Mouse (Mus musculus) adrenal gland, postnatal 14 days (tissue): ENCODE measurements around the gene Scrn1. TPM values are rescaled to one million over a fixed set of nuclear protein-coding genes. Genes with fewer than 3 reads are reported as not detected.

Source experiments
- DNase-seq: peaks from one replicate; pipeline ENCODE4 v3.0.0; 2021; ENCODE audit warnings: mixed read lengths
- total RNA-seq: library from RNA; stranded (reverse); gene quantifications from 2 replicates; pipeline ENCODE4 v1.2.3, GENCODE M21; 2021

The Scrn1 gene
- total RNA-seq, 1 experiment from 2014 or later, result 24.8 TPM

GRCm38 (mm10) chr6:54566546-54566919 is 244 bp upstream of the Scrn1 start:
- DNase-seq, result no peak

- DNase-seq, result no peak
Observed at GRCm38 (mm10) chr6:54565012-54565411, 1.3 kb downstream of the Scrn1 start.

GRCm38 (mm10) chr6:54564506-54564991 is 1.7 kb downstream of the Scrn1 start:
- DNase-seq, result no peak

GRCm38 (mm10) chr6:54563561-54563960 is 2.7 kb downstream of the Scrn1 start:
- DNase-seq, result no peak

- DNase-seq, result no peak
Observed at GRCm38 (mm10) chr6:54562018-54562809, 4.1 kb downstream of the Scrn1 start.

- no peak for DNase-seq
Observed at GRCm38 (mm10) chr6:54558466-54558865, 7.8 kb downstream of the Scrn1 start.

GRCm38 (mm10) chr6:54557671-54558070 is 8.6 kb downstream of the Scrn1 start:
- DNase-seq, result no peak

- DNase-seq, result peak; percentile 24
Observed at GRCm38 (mm10) chr6:54555816-54556215, 10.5 kb downstream of the Scrn1 start.

GRCm38 (mm10) chr6:54554341-54555110 is 11.8 kb downstream of the Scrn1 start:
- DNase-seq, result no peak

GRCm38 (mm10) chr6:54553632-54554031 is 12.7 kb downstream of the Scrn1 start:
- DNase-seq, result no peak

GRCm38 (mm10) chr6:54552721-54553413 is 13.4 kb downstream of the Scrn1 start:
- DNase-seq, result no peak

GRCm38 (mm10) chr6:54550801-54551323 is 15.4 kb downstream of the Scrn1 start:
- DNase-seq, result no peak

GRCm38 (mm10) chr6:54549311-54549710 is 17.0 kb downstream of the Scrn1 start:
- no peak for DNase-seq

GRCm38 (mm10) chr6:54548314-54549019 is 17.8 kb downstream of the Scrn1 start:
- DNase-seq, result peak; percentile 41

GRCm38 (mm10) chr6:54543646-54544045 is 22.6 kb downstream of the Scrn1 start:
- DNase-seq, result no peak

- DNase-seq, result no peak
Observed at GRCm38 (mm10) chr6:54542836-54543235, 23.5 kb downstream of the Scrn1 start.

GRCm38 (mm10) chr6:54540252-54540887 is 25.9 kb downstream of the Scrn1 start:
- DNase-seq, result peak; percentile 87

GRCm38 (mm10) chr6:54539396-54539795 is 26.9 kb downstream of the Scrn1 start:
- no peak for DNase-seq

- DNase-seq, result no peak
Observed at GRCm38 (mm10) chr6:54538773-54539173, 27.5 kb downstream of the Scrn1 start.

- no peak for DNase-seq
Observed at GRCm38 (mm10) chr6:54537053-54537452, 29.2 kb downstream of the Scrn1 start.

GRCm38 (mm10) chr6:54535485-54535884 is 30.8 kb downstream of the Scrn1 start:
- no peak for DNase-seq
